Mouse (Mus musculus) ZHBTc4 (cell line): ENCODE measurements at regions not wholly inside any gene's neighbourhood (a gene's known extent, or its start where the extent isn't known, plus 50 kb on each side); places are given as distances from the start of the nearest gene placed in this dataset.
A peak's percentile ranks its signal among the peaks of the same experiment; 100 is the strongest.

Source experiments
- DNase-seq: peaks from one replicate; pipeline ENCODE4 v3.0.0-alpha.2; 2011; ENCODE audit warnings: low read depth, low spot score

DNA sequence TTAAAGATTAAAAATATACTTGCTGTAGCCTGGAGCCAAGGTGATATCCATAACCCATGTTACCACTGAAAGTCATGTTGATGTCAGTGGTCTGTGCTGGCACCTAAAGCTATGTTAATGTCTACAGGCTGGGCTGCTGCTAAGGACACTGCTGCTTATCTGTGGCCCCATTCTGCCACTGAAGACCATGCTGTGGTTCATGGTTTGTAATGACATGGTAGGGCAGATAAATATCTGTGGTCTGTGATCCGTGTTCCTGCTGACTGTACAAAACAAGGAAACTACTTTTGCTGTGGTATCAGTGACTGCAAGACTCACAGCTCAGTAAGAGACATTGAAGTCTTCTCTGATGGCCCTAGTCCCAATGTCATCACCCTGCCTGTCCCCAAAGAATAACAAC is 245.7 kb downstream of the Slco4c1 start:
- no peak for DNase-seq

DNA sequence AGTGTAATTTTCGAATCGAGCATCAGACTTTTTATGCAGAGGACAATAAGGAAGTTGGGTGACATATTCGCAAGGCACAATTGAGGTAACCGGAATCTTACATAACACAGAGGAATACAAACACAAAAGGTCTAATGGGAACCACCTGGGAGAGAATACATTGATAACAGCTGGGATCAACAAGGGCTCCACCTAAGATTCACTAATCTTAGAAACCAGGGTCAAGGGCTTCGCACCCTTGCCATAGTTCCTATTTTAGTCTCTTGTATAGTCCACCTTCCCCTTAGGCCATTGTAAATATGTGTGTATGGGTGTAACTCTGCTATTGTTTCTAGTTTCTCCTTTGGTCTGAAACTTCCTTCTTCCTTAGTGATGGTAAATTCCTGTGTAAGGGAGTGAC is 246.6 kb downstream of the Slco4c1 start:
- peak; percentile 61 for DNase-seq

DNA sequence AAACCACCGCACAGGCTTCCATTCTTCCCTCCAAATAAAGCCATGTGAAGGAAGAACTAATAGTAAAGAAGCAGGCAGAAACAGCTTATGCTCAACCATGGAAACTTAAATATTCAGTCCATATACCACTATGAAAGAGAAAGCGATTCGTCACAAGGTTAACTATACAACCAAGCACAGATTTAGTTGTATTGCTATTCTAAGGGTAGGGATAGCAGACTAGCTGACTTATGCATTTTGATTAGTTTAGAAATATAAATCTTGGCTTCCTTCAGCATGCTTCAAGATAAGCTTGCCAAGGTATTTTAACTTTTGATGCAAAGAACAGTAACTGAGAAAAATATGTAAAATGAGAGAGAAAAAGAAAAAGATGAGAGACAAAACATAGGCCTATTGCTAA is 275.8 kb downstream of the Slco4c1 start:
- DNase-seq, result no peak

DNA sequence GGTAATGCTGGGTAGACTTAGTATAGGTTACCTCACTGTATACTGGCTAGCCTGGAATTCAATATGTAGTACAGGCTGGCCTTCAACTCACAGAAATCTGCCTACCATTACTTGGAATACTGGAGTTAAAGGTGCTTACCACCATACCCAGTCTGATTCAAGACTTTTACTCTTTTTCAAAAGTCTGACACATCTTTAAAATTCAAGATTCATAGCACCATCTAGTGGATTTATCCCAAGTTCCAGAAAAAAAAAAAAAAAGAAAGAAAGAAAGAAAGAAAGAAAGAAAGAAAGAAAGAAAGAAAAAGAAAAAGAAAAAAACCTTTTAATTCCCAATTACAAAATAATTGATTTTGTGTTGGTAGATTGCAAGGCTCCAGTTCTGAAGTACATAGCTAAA is 302.7 kb downstream of the Slco4c1 start:
- DNase-seq, result no peak

DNA sequence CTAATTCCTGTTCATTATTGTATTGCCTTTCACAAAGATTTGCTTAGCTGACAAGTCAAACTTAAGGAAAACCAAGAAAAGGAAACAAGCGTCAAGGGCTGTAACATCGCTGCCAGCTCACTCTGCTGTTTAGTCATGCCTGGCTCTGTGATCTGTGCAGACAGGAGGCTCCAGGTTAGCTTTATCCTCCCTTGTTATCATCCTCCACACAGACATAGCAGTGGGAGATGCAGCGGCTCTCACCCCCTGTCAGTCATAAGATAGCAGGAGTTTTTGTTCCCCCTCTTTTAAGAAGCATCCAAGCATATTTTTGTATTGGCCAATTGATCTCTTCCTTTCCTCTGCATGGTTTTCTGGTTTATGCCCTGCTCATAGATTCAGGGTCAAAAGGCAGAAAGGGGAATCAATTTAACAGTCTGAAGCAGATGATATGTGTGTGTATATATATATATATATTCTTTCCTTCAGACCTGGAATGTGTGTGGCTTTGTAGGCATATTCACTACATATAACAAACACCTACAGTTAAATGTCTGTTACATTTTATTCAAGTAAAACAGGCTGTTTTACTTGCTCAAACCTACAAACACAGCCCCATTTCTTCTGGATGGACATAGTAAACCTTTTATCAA is 308.6 kb downstream of the Slco4c1 start:
- DNase-seq, result no peak

DNA sequence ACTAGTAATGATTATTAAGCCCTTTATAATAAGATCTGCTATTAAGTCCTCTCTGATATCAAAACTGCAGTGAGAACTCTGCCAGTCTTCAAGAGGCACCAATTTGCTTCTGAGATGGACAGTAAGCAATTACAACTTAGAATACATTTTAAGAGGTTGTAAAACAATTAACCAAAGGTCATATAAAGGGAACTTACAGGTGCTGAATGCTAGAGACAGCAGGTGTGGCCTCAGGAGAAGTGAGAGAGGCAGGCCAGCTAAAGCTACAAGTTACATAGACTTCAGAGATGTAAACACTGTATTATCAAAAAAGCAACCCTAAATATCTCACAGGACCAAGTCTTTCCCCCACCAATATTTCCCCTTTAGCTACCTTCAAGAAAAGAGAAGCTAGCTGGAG is 315.7 kb downstream of the Slco4c1 start:
- DNase-seq, result no peak

DNA sequence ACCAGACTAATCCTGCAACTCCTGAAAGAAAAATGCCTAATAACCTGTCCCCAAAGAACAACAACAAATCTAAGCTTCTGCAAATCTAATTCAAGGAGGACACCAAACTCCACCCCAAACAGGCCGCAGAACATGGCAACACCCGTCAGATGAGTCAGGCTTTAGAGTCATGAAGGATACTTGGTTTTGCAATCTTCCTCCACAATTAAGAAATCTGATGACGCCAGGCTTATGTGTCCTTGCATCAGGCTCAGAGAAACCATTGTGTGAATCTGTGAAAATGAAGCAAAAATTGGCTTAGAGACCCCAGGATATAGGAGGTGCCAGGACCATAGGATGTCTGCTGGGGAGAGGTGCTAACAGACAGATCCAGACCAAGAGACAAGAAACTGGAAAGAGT is 352.6 kb downstream of the Slco4c1 start:
- no peak for DNase-seq

DNA sequence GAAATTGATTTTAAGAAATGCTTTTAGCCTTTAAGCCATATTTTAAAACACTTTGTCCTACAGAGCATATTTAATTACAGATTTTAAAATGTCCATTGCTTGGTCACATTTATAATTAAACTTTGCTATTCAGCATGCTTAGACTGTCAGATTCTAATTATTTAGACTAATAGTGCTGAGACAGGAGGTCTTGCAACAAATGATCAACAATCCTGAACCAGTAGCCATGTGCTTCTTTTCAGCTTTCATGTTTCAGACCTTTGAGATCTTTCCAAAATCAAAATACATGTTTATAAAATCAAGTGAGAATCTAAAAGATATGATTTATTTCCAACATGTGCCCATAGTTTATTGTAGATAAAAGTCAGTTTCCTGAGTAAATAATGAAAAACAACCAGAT is 371.0 kb downstream of the Slco4c1 start:
- DNase-seq, result no peak

DNA sequence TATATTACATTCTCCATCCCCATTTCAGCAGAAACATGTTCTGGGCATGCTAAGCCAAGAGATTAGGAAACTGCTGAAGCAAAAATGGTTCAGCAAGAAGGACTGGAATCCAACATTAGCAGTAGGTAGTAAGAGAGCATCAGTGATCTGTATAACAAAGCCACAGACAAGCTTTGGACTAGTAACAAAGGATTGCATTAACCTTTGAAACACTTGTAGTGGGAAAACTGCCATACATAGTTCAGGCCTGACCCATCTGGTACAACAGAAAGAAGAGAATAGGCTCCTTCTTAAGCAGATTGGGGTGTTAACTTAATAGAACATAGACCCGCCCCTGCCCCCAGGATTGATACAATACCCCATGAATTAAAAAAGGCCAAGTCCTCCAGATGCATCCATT is 389.2 kb downstream of the Slco4c1 start:
- peak; percentile 35 for DNase-seq

DNA sequence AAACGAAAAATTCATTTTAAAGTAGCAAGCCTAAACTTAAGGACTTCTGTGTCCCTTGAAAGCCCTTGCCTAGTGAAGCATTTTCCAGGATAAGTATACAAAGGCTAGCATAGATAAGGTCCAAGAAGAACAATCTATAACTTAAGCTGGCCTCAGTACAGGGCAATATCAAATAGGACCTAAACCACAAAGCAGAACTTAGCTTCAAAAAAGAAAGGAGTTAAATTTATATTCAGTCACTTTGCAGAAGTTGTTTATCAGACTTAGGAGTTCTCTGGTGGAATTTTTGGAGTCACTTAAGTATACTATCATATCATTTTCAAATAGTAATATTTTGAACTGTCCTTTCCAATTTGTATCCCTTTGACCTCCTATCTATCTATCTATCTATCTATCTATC is 421.1 kb downstream of the Slco4c1 start:
- DNase-seq, result no peak

DNA sequence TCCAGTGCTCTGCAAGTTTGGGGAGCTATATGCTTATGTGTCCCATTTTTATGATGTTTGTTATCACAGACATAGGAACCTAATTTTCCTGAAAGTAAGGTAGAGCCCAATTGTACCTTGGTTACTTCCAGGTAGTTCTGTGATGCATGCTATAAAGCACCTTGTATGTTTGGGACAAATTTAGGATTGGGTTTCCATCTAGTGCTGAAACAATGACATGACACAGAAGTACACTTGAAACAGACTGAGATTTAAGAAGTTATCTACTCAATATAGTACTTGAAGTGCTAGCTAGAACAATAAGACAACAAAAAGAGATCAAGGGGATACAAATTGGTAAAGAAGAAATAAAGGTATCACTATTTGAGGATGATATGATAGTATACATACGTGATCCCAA is 426.8 kb downstream of the Slco4c1 start:
- DNase-seq, result no peak

DNA sequence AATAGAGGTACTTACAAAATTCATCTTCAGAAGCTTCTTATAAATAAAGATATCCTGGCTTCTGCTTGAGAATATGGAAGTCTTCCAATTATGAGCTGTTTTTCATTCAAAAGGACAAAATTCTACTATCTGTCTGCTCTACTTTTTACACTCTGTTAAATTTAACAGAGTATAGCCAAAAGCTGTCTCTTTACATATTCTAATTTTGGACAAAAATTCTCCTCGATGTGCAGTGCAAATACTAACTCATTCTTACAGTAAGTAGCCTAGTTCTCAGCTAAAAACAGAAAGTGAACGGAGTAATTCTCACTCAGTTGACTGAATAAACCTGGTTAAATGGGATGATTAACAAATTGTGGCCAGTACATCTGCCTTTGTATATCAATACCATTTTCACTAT is 438.9 kb downstream of the Slco4c1 start:
- no peak for DNase-seq

DNA sequence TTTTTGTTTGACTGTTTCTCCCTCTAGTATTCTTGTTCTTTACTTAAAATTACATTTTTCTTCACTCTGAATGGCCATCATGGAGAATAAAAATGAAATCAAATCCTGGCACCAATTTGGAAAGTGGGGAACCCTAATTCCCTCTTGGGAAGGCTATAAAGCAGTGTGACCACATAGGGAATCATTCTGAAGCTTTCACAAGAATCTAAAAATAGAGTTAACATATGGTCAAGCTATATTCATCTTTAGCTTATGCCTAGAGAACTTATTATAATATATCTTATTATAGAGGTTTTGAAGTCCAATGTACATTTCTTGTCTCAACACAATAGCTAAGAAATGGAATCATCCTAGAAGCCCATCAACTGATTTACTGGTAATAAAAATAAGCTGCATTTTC is 448.5 kb downstream of the Slco4c1 start:
- DNase-seq, result no peak

DNA sequence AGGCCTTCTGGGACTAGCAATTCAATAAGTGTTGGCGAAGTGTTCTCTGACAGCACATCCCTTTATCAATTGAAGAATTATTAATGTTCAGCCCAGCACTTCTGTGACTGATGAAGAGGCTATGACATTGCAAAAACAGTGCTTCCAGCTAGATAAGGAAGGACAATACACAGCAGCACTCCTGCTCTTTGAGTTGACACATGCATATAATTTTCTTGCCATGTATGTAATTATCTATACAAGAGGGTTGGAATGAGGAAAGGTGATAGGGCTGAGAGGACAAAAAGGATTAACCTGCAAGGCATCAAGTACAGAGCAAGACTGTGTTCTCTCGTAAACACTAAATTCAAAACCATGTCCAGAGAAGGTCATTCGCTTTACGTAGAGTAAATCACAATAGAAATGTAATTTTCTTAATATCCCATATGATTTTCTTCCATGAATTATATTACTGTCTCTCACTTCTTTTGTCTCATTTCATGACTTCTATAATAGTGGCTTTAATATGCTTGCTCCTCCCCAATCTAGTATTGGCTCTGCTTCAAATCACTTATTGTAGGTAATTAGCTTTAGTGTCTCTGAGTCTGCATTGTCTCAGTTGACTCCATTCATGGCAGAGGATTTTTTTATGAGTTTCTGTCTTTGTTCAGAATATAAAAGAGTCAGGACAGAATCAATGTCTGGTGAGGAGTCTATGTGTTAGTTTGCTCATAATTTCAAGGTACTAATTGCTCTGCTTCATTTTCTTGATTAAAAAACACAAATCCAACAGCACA is 460.9 kb downstream of the Slco4c1 start:
- no peak for DNase-seq

DNA sequence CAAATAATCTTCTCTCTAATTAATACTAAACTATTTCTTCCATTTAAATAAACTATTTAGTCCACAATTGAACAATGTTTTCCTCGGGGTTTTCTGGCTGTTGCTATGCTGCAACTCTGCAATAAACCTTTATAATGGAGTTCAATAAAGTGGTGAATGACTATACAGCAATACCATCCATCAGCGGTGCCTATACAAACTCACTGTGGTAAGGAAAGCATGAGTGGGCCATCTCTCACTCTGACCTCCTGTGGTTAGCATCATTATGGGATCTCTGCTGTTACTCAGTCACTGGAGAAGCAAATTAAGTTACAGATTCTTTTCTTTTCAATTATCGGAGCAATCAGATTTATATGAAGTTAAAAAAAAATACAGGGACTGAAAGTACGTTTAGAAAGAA is 474.0 kb downstream of the Slco4c1 start:
- no peak for DNase-seq

DNA sequence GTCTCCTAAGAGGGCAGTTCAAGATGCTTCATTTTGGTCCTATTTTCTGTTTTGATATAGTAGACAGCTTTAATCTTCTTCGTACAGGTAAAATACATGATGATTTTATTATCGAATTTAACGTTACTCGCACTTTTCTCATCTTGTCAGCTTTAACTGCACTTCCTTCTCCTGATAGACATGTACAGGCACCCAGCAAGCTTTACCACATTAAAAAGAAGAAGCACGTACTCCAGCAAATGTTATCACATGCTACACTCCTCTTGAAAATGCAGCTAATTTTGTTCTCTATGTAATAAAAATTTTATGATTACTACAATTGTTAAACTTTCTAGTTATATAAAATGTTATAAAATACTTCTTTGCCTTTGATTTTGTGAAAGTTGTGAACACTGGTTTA is 483.6 kb downstream of the Slco4c1 start:
- no peak for DNase-seq

DNA sequence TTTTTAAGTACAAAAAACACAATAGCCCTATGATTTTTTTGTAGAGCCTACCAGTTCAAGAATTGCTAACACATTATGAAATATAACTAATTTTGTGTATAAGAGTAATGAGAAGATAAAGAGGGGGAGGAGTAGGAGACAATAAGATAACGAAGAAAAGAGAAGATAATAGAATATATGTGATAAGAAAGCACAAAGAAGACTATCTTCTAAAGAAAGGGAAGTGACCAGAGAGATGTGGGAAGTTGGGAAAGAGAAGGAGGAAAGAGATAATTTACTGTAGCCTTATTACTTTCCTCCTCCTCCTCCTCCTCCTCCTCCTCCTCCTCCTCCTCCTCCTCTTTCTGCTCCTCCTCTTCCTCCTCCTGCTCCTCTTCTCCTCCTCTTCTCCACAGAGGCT is 486.1 kb downstream of the Slco4c1 start:
- no peak for DNase-seq

DNA sequence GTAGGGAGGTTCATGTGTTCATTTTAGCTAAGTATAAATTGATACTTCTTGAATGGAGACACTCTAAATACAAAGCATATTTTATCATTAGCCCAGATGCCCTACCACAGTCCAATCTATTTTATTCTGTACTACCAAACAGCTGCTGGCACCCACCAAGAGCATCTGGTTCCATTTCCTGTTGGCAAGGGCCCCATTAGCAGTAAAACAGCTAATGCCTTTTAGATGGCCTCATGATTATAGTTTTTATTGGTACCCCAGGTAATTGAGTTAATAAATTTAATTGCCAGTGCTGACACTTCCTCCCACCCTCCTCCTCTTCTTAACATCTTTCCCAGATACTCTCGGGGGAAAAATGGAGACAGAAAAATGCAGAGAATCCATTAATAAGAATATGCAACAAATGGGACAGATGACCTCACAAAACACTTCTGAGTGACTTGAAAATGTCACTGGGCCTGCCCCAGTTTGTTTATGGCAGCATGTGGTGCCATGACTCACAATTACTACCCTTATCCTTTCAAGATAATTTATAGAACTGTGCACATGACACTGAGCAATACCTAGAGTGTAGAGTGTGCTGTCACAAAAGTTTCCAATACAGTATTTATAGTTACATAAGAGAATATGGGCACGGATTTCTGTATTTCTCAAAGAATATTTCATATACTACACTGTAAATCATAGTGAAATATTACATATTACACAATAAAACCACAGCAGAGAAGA is 509.1 kb downstream of the Slco4c1 start:
- no peak for DNase-seq

DNA sequence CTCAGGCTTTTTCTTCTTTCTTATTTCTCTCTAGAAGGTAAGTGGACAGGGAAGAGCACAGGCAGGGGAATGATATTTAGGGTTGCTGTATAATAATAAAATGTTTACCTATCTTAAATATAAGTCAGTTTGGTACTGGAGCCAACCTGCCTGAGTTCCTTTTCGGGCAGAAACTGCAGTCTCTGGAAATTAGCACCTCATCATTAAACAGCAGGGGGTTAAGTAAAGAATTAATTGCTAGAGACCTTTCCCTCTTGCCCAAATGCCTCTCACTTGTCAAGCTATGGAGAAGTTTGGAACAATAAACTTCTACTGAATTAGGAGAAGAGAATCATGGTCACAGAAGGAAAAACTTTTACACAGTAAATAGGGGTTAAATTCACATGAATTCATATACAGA is 524.7 kb downstream of the Slco4c1 start:
- DNase-seq, result no peak

DNA sequence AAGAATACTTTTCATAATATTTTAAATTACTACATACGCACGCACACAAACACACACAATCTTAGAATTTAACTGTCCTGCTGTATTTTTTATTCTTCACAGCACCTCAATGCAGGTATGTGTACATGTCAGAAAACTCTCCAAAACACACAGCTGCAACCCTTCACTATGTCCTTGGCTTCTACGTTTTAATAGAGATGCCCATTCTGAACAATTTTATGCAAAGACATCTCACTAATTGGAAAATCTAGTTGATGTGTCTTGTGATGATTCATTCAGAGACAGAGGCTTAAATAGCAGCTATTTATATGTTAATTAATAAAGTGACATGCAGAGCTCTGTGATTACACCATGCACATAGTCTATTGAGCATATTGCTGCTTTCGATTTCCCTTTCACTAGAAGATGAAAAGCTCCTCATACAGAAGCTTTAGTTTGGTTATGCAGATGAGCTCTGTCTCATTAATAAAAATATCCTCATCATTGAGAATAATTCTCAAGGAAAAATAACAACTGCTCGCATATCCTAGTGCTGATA is 525.4 kb downstream of the Slco4c1 start:
- no peak for DNase-seq

DNA sequence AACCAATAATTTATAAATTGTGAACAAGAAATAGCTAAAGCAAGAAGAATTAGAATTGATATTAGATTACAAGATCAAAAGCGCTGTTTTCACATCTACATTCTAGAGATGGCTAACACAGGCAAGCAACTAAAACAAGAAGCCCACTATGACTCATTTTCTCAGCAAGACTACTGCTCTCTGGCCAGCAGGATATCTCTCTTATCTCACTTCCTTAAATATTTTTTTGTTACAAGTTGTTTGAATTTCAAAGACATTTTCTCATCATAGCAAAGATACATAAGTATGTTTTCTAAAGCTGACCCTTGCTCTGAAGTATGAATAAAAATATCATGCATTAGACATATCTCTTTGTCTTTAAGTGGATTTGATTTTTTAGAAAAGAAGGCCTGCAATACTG is 556.2 kb downstream of the Slco4c1 start:
- DNase-seq, result no peak

DNA sequence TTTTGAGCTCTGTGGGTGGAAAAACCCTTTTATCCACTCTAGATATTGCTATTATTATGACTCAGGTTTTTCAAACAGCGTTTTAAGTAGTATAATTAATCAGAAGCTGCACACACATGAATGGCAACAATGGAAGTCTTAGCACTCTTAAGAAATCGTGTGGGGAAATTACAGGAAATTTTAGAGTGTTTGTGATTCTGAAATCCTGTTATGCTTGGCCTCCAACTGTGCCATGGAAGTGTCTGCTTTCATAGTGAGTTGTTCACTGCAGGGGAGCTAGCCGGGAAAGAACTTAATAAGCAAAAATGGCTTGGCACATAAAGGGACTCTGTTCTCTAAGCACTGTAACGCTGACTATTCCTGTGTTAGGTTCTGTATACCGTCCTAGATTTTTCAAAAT is 570.7 kb downstream of the Slco4c1 start:
- no peak for DNase-seq
